Comparison of ENCODE assay signal across 23 mouse cellular contexts in genomic region chr11:84882346-84882745, GRCm38 (mm10). TPM values are rescaled to one million over a fixed set of nuclear protein-coding genes. Genes with fewer than 3 reads are reported as not detected.
DNase-seq lines count a peak whose midpoint lies in the region; ATAC-seq and TF ChIP-seq lines count a peak whose summit lies in the region.
"Had no signal": no experiment of that assay in that cellular context is flagged by ENCODE, and none has a peak within 500 bp of the region (broad histone marks: within the 10 kb centered on the region; RNA-seq: fewer than 3 reads in every experiment).

No protein-coding gene starts in this region.

- H3K4me3 ChIP-seq in heart, embryonic 10.5 days = no peak overlapping the region
- no peak overlapping the region for H3K4me3 ChIP-seq in heart, adult 2 months
- H3K4me3 ChIP-seq in liver, embryonic 11.5 days (ENCODE audit: low read depth, low read length) = no peak overlapping the region
- H3K4me3 ChIP-seq in liver, postnatal 0 days (ENCODE audit: low read depth, low read length) = no peak overlapping the region
- H3K4me3 ChIP-seq: embryonic facial prominence, embryonic 12.5 days; embryonic facial prominence, embryonic 15.5 days; forebrain, embryonic 13.5 days; heart, embryonic 13.5 days had no signal

- H3K79me2 ChIP-seq in heart, adult 2 months (replicated peaks; ENCODE audit: control insufficient read depth, insufficient read depth, low read length) = no peaks in the 10 kb centered on the region; the same call in 1 of the 2 replicates

- no peak overlapping the region for H3K27ac ChIP-seq in heart, embryonic 10.5 days
- no peak overlapping the region for H3K27ac ChIP-seq in heart, adult 2 months
- H3K27ac ChIP-seq in liver, embryonic 11.5 days (ENCODE audit: low read depth, low read length) = no peak overlapping the region
- H3K27ac ChIP-seq in liver, postnatal 0 days (ENCODE audit: low read depth) = no peak overlapping the region
- H3K27ac ChIP-seq: embryonic facial prominence, embryonic 12.5 days; embryonic facial prominence, embryonic 15.5 days; forebrain, embryonic 13.5 days; heart, embryonic 13.5 days; hindbrain, embryonic 14.5 days; hindbrain, postnatal 0 days had no signal

- H3K36me3 ChIP-seq in heart, embryonic 10.5 days = peaks cover 62% of the 10 kb centered on the region
- H3K36me3 ChIP-seq in heart, adult 2 months (ENCODE audit: control insufficient read depth, insufficient read depth, low read length) = no peaks in the 10 kb centered on the region
- H3K36me3 ChIP-seq in liver, embryonic 11.5 days (ENCODE audit: control insufficient read depth, insufficient read depth, low read length) = peaks cover 25% of the 10 kb centered on the region
- peaks cover 20% of the 10 kb centered on the region for H3K36me3 ChIP-seq in liver, postnatal 0 days (replicated peaks; ENCODE audit: insufficient read depth, low read length)

- DNase-seq in heart, embryonic 10.5 days (ENCODE audit: low spot score) = peak; percentile 59
- DNase-seq in heart, adult 2 months = no peak
- peak; percentile 15 for DNase-seq in liver, embryonic 11.5 days (ENCODE audit: low spot score)
- no peak for DNase-seq in liver, postnatal 0 days
- DNase-seq in testis, postnatal 14 days (ENCODE audit: low spot score) = peak; percentile 4
- no peak for DNase-seq in testis, postnatal 10 days (ENCODE audit: low spot score)
- DNase-seq: adrenal gland, adult 2 months; adrenal gland, postnatal 14 days; cerebellum, adult 11 months; cerebellum, adult 9-11 months; cerebellum, postnatal 25 days; gastrocnemius, postnatal 10 days; gastrocnemius, postnatal 36 days; heart, postnatal 14 days had no signal

- TF ChIP-seq CTCF in heart, adult 2 months (IDR thresholded peaks at IDR 0.05) = no peak
- no peak for TF ChIP-seq CTCF in liver, postnatal 0 days (IDR thresholded peaks at IDR 0.05; ENCODE audit: low read depth)

- no peak overlapping the region for H3K9ac ChIP-seq in heart, adult 2 months (ENCODE audit: low read depth, low read length)
- H3K9ac ChIP-seq in liver, embryonic 11.5 days (ENCODE audit: low read depth, low read length) = no peak overlapping the region
- no peak overlapping the region for H3K9ac ChIP-seq in liver, postnatal 0 days (replicated peaks)
- H3K9ac ChIP-seq: embryonic facial prominence, embryonic 12.5 days; embryonic facial prominence, embryonic 15.5 days; forebrain, embryonic 13.5 days; heart, embryonic 13.5 days; hindbrain, embryonic 14.5 days had no signal

- H3K4me2 ChIP-seq in liver, embryonic 11.5 days = no peak overlapping the region
- no peak overlapping the region for H3K4me2 ChIP-seq in liver, postnatal 0 days (ENCODE audit: low read depth, low read length)
- H3K4me2 ChIP-seq: embryonic facial prominence, embryonic 12.5 days; embryonic facial prominence, embryonic 15.5 days; forebrain, embryonic 13.5 days; heart, embryonic 13.5 days; hindbrain, embryonic 14.5 days had no signal

- ATAC-seq in liver, embryonic 11.5 days (replicated peaks; ENCODE audit: low FRiP score) = no peak
- ATAC-seq in liver, postnatal 0 days = no peak
- ATAC-seq: CD4-positive, CD25-positive, alpha-beta regulatory T cell, adult 4 months; forebrain, embryonic 13.5 days; forebrain, embryonic 16.5 days; hindbrain, postnatal 0 days; inflammation-experienced regulatory T-cells, adult 6 months had no signal

- intact Hi-C loops in heart, adult 2 months (cut with DNase I) = no loop called here

- no peak for TF ChIP-seq EP300 in heart, adult 2 months (IDR thresholded peaks at IDR 0.05; ENCODE audit: insufficient read depth, low read depth, low read length)
- TF ChIP-seq EP300 in liver, postnatal 0 days (IDR thresholded peaks at IDR 0.05; ENCODE audit: low read depth) = no peak

- H3K27me3 ChIP-seq in heart, embryonic 10.5 days (ENCODE audit: insufficient read depth, poor library complexity, severe bottlenecking) = no peaks in the 10 kb centered on the region
- H3K27me3 ChIP-seq in heart, adult 2 months (ENCODE audit: control insufficient read depth, insufficient read depth, low read length) = no peaks in the 10 kb centered on the region
- H3K27me3 ChIP-seq in liver, embryonic 11.5 days (replicated peaks; ENCODE audit: control insufficient read depth, insufficient read depth, low read length) = no peaks in the 10 kb centered on the region
- H3K27me3 ChIP-seq in liver, postnatal 0 days (ENCODE audit: insufficient read depth, low read length) = no peaks in the 10 kb centered on the region
- H3K27me3 ChIP-seq: embryonic facial prominence, embryonic 12.5 days; embryonic facial prominence, embryonic 15.5 days; forebrain, embryonic 13.5 days; heart, embryonic 13.5 days had no signal

- 93% methylated on average over 7 of the region's 7 CpGs for WGBS in heart, embryonic 10.5 days
- WGBS in heart, adult 2 months = 91% methylated on average over 7 of the region's 7 CpGs
- 90% methylated on average over 7 of the region's 7 CpGs for WGBS in liver, embryonic 11.5 days
- WGBS in liver, postnatal 0 days (ENCODE audit: insufficient replicate concordance) = 86% methylated on average over 7 of the region's 7 CpGs

- H3K9me3 ChIP-seq in heart, embryonic 10.5 days = no peaks in the 10 kb centered on the region
- H3K9me3 ChIP-seq in liver, embryonic 11.5 days (ENCODE audit: control insufficient read depth, low read length) = no peaks in the 10 kb centered on the region
- no peaks in the 10 kb centered on the region for H3K9me3 ChIP-seq in liver, postnatal 0 days (ENCODE audit: low read length)
- H3K9me3 ChIP-seq: embryonic facial prominence, embryonic 12.5 days; embryonic facial prominence, embryonic 15.5 days; forebrain, embryonic 13.5 days; heart, embryonic 13.5 days had no signal

- H3K4me1 ChIP-seq in heart, embryonic 10.5 days = peaks cover 19% of the 10 kb centered on the region
- H3K4me1 ChIP-seq in heart, adult 2 months (ENCODE audit: control insufficient read depth, insufficient read depth, low read length) = peaks cover 4% of the 10 kb centered on the region; the same call in 1 of the 2 replicates
- peaks cover 13% of the 10 kb centered on the region for H3K4me1 ChIP-seq in liver, embryonic 11.5 days (replicated peaks; ENCODE audit: control insufficient read depth, insufficient read depth, low read length)
- peaks cover 16% of the 10 kb centered on the region for H3K4me1 ChIP-seq in liver, postnatal 0 days (ENCODE audit: insufficient read depth)

- no peak for TF ChIP-seq POLR2A in heart, adult 2 months (IDR thresholded peaks at IDR 0.05; ENCODE audit: insufficient read depth, low read depth, low read length)

RNA-seq across cellular contexts. Expression of gene Pigw, which starts 2.3 kb away (rescaled TPM):
- polyA plus RNA-seq in heart, embryonic 10.5 days (2016; fragmentation: Nextera tagmentation; extraction: Ambion mirVana) = 2.7 and 2.8 TPM in 2 replicates
- 1 to 10 TPM; 5.6 to 6.3 TPM for total RNA-seq in heart, adult 2 months (2021)
- 2.3 and 5.3 TPM in 2 replicates for polyA plus RNA-seq in heart, adult 2 months (2012; rRNA removed)
- 4.4 and 5.0 TPM in 2 replicates for polyA plus RNA-seq in liver, embryonic 11.5 days (2014; fragmentation: Nextera tagmentation; extraction: Ambion mirVana)
- polyA plus RNA-seq in liver, postnatal 0 days (2015; fragmentation: Nextera tagmentation; extraction: Ambion mirVana) = 1.3 and 1.4 TPM in 2 replicates

RNA-seq across cellular contexts. Expression of gene Myo19, which starts 2.4 kb away (rescaled TPM):
- 10.1 and 10.6 TPM in 2 replicates for polyA plus RNA-seq in heart, embryonic 10.5 days (2016; fragmentation: Nextera tagmentation; extraction: Ambion mirVana)
- 1 to 10 TPM; 5.7 to 5.9 TPM for total RNA-seq in heart, adult 2 months (2021)
- polyA plus RNA-seq in heart, adult 2 months (2012; rRNA removed) = 7.5 and 10.4 TPM in 2 replicates
- 10.3 and 12.4 TPM in 2 replicates for polyA plus RNA-seq in liver, embryonic 11.5 days (2014; fragmentation: Nextera tagmentation; extraction: Ambion mirVana)
- polyA plus RNA-seq in liver, postnatal 0 days (2015; fragmentation: Nextera tagmentation; extraction: Ambion mirVana) = 1.7 and 1.8 TPM in 2 replicates

RNA-seq across cellular contexts. Expression of gene Ggnbp2, which starts 11.7 kb away (rescaled TPM):
- 50.5 and 61.9 TPM in 2 replicates for polyA plus RNA-seq in heart, embryonic 10.5 days (2016; fragmentation: Nextera tagmentation; extraction: Ambion mirVana)
- total RNA-seq in heart, adult 2 months (2021) = 10 to 100 TPM; 47.9 to 54.9 TPM
- polyA plus RNA-seq in heart, adult 2 months (2012; rRNA removed) = 22.9 and 39.2 TPM in 2 replicates
- 78.0 and 80.2 TPM in 2 replicates for polyA plus RNA-seq in liver, embryonic 11.5 days (2014; fragmentation: Nextera tagmentation; extraction: Ambion mirVana)
- 44.7 and 56.3 TPM in 2 replicates for polyA plus RNA-seq in liver, postnatal 0 days (2015; fragmentation: Nextera tagmentation; extraction: Ambion mirVana)

RNA-seq across cellular contexts. Expression of gene Znhit3, which starts 33.8 kb away (rescaled TPM):
- 55.1 and 78.2 TPM in 2 replicates for polyA plus RNA-seq in heart, embryonic 10.5 days (2016; fragmentation: Nextera tagmentation; extraction: Ambion mirVana)
- 10 to 100 TPM in 1 of 2 experiments, 1 to 10 TPM in 1; 8.7 to 11.6 TPM for total RNA-seq in heart, adult 2 months (2021)
- polyA plus RNA-seq in heart, adult 2 months (2012; rRNA removed) = 8.8 and 13.0 TPM in 2 replicates
- 85.8 and 91.9 TPM in 2 replicates for polyA plus RNA-seq in liver, embryonic 11.5 days (2014; fragmentation: Nextera tagmentation; extraction: Ambion mirVana)
- polyA plus RNA-seq in liver, postnatal 0 days (2015; fragmentation: Nextera tagmentation; extraction: Ambion mirVana) = 20.1 and 21.8 TPM in 2 replicates

RNA-seq across cellular contexts. Expression of gene Dhrs11, which starts 53.6 kb away (rescaled TPM):
- 29.3 and 34.3 TPM in 2 replicates for polyA plus RNA-seq in heart, embryonic 10.5 days (2016; fragmentation: Nextera tagmentation; extraction: Ambion mirVana)
- total RNA-seq in heart, adult 2 months (2021) = 100 to 1,000 TPM in 1 of 2 experiments, 10 to 100 TPM in 1; 87.7 to 108 TPM
- 186 and 232 TPM in 2 replicates for polyA plus RNA-seq in heart, adult 2 months (2012; rRNA removed)
- polyA plus RNA-seq in liver, embryonic 11.5 days (2014; fragmentation: Nextera tagmentation; extraction: Ambion mirVana) = 115 and 119 TPM in 2 replicates
- polyA plus RNA-seq in liver, postnatal 0 days (2015; fragmentation: Nextera tagmentation; extraction: Ambion mirVana) = 86.1 and 91.1 TPM in 2 replicates

Comparison
In these comparisons a context has a peak if more than half of its experiments do, and no peak if none do; other contexts are left out.
1. DNase-seq: peak in heart, embryonic 10.5 days (single experiment), liver, embryonic 11.5 days (single experiment) and testis, postnatal 14 days (single experiment); none in heart, adult 2 months (0 of 2), liver, postnatal 0 days (single experiment) and testis, postnatal 10 days (single experiment).